Mouse (Mus musculus) liver, embryonic 14.5 days (tissue): ENCODE data around the gene Wwp2.

Experiments
- CTCF ChIP-seq: IDR thresholded peaks from 2 replicates; pipeline ENCODE4 v1.5.1; 2016; ENCODE audit warnings: antibody characterized with exemption, low read depth, control low read depth
- EP300 ChIP-seq: IDR thresholded peaks from 2 replicates; pipeline ENCODE4 v1.6.1; 2016; ENCODE audit warnings: antibody characterized with exemption, low read depth

- TF ChIP-seq CTCF (peak; percentile 94), EP300 (no peak)
These were observed 136.3 kb downstream of the Wwp2 start for GRCm38 (mm10) chr8:107572497-107572896.
